Mouse (Mus musculus): Measurements from ENCODE around the gene Hoxa6. TPM values are rescaled to one million over a fixed set of nuclear protein-coding genes. Genes with fewer than 3 reads are reported as not detected.

Gene Hoxa6
- 0.64 TPM in 1 of 4 replicates, not detected in the others for total RNA-seq (2023; ENCODE audit: inconsistent age)

DNA sequence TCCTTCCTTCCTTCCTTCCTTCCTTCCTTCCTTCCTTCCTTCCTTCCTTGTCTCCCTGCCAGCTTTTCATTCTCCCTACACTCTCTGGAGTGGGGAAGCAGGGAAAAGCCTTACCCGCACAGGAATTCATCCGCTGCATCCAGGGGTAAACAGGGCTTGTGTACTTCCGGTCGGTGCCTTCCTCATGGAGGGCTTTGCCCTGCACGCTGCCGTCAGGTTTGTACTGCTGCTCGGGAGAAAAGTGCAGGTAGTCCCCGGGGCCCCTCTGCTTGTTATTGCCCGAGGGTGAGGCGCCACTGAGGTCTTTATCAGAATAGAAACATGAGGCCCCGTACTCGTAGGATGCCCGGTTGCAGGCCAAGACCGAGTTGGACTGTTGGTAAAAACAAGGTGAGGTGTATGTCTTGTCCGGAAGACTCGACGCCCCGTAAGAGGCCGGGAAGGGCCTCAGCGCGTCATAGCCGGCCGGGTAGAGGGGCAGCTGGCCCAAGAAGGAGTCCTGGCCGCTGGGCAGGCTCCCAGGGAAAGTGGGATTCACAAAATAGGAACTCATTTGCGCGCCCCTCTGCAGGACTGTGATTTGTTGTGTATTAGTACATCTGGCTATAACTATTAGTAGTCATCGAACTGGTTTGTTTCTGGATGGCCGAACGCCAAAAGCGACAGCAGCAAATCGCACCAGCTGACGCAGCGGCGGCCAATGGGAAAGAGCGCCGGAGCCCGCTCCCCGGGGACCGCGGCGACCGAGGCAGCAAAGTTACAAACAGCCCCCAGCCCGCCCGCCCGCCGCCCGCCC lies at the start of gene Hoxa6:
Gene Hoxa6, minus strand, starts transcription at position 651 of the 796 bp plus-strand sequence.

DNA sequence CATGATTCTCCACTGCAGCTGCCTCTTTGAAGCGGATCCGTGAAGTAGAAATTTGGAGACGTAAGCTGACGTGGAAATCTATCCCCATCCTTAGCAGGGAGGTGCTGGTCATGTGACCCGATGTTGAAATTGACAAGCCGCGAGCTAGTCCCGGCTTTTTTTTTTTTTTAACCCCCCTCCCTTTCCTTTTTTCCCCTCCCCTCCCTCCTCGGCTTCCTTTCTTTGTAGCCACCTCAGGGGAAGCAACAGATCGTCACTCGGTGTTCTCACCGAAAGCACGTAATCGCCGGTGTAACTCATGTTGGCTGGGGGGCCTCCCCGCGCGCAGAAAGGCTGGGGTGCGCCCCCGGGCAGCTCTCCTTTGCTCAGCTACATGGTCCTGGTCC lies 37.2 kb upstream of the Hoxa6 start, which contains the start of gene Hoxa11:
Gene Hoxa11, minus strand, starts transcription at position 54 of the 386 bp plus-strand sequence.

DNA sequence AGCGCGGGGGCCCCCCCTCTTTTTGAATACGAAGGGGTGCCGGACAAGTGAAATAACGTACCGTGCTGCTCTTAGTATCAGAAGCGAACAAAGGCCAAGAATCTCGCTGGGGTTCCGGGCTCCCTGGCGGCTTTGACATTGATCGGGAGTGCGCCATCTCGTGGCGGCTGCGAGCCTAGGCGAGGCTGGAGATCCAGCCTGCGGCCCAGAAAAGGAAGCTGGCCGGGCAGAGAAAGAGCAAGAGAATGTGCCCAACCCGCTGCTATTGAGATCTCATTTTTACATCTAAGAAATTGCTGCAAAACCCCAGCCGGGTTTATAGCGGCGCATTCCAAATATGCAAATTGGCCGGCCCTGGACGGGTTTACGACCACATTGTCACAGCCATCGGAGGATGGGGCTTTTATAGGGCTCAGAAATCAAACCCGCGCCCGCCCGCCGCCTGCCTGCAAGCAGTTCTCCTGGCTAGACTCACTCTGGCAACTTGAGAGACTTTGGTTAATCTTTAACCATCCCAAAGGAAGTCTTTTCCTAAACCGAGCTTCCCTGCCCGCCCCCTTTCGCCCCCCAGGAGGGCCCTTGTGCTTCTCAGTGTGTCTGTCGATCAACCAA lies 32.0 kb upstream of the Hoxa6 start, which contains the start of gene Hoxa10:
Gene Hoxa10, minus strand, starts transcription at position 466 of the 612 bp plus-strand sequence.

DNA sequence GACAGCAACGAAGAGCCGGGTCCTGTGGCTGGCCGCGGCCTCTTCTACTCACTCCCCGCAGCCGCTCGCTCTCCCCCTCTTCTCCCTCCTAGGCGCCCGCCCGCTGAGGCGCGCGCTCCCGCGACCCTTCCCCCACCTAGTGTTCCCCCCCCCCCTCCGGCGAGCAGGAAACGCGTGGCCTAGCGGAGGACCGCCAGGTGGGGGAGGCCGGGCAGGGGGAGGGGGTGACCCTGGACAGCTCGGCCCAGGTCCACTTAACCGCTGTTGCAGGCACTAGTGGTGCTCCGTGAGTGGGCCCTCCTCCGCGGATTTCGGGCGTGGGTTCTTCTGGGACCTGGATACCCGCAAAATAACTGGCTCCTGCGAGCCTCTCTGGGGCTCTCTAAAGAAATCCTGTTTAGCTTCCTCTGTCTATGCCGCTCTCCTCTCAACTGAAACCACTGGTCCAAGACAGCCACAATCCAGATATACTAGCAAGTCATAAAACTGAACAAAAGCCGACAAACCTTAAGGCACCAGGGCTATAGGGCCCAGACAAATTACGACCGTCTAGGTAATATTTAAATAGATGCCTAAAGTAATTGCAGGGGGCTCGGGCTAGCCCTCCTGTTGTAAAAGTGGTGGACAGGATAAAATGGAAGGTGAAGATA lies 22.1 kb upstream of the Hoxa6 start, which contains the start of gene Hoxa9:
Gene Hoxa9, minus strand, starts transcription at position 574 of the 650 bp plus-strand sequence.

DNA sequence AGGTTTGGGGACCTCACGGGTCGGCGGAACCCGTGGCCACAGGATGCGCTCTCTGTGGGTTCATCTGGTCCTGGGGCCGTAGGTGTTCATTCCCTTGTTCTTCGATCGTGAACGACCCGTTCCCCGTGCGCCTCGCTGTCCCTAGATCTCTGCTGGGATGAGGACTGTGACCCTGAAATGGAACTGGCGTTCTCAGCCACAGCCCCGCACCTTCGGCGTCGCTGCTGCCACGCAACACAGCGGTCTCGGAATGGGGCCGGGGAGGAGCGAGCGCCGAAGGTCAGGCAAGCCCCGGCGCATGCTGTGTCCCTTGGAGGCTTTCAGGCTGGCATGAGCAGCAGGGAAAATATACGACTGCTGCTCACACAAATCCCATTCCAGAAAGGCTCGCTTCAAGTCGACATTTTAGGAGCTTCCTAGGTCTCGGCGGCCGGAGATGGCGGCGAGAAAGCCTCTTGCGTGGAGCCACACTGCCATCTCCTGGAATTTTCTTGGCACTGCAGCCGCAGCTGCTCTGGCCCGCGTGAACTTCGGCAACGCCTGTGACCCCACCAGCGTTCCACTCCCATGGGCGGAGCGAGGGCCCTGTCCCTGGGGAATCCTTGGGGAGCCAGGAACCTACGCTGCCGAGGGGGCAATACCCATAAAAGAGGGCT lies 12.9 kb upstream of the Hoxa6 start, which contains the start of gene Hoxa7:
Gene Hoxa7, minus strand, starts transcription at position 518 of the 656 bp plus-strand sequence.

DNA sequence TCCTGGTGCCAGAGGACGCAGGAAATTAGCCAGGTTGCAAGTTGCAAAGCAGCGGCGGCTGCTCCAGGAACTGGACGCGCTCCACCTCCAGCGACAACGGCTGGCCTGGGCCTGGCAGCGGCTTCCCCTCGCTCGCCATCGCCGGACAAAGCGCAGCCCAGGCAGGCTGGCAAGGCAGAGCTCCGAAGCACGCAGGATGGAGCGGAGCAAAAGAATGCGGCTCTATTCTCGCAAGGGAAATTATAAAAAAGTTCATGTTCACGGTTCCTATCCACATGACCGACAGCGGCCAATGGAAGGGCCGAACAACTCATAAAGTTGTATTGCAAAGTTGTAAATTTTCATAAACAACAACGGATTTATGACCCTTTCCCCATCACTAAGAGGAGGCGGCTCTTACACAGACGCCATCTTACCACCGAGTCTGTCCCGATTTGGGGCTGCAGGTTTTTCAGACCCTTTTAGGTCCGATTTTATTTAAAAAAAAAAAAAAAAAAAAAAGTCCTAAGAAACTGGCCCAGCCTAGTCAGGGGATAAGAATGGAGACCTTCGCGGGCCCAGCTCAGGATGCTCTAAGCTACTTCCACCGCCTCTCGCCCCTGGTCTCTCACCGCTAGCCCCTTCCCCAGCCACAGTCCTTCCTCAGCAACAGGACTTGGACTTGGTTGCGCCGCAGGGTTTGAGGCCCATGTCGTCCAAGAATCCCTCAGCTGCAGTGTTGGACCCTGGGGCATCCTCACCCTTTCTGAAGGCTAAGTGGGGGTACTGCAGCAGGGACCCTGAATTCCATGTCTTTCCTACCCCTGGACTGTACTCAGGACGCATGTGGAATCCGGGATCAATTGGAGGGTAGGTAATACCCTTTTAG lies 4.8 kb upstream of the Hoxa6 start, which contains the start of the genes Hoxa3 and Gm28308:
Gene Hoxa3, minus strand, starts transcription at position 218 of the 868 bp plus-strand sequence.
Gene Gm28308, minus strand, starts transcription at position 221 of the 868 bp plus-strand sequence.

DNA sequence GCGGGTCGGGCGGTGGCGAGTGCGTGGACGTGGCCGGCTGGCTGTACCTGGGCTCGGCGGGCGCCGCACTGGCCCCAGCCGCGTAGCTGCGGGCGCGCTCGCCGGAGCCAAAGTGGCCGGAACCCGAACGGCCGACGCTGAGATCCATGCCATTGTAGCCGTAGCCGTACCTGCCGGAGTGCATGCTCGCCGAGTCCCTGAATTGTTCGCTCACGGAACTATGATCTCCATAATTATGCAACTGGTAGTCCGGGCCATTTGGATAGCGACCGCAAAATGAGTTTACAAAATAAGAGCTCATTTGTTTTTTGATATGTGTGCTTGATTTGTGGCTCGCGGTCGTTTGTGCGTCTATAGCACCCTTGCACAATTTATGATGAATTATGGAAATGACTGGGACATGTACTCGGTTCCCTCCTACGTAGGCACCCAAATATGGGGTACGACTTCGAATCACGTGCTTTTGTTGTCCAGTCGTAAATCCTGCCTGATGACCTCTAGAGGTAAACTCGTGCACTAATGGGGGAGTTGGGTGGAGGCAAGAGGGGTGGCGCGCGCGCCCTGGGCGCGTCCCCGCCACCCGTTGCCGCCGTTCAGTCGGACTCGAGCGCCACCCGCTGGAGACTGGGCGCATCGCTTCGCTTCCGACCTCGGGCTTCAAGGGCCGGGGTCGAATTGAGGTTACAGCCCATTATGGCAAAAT lies 4.3 kb downstream of the Hoxa6 start, which contains the start of gene Hoxa5:
Gene Hoxa5, minus strand, starts transcription at position 538 of the 703 bp plus-strand sequence.

DNA sequence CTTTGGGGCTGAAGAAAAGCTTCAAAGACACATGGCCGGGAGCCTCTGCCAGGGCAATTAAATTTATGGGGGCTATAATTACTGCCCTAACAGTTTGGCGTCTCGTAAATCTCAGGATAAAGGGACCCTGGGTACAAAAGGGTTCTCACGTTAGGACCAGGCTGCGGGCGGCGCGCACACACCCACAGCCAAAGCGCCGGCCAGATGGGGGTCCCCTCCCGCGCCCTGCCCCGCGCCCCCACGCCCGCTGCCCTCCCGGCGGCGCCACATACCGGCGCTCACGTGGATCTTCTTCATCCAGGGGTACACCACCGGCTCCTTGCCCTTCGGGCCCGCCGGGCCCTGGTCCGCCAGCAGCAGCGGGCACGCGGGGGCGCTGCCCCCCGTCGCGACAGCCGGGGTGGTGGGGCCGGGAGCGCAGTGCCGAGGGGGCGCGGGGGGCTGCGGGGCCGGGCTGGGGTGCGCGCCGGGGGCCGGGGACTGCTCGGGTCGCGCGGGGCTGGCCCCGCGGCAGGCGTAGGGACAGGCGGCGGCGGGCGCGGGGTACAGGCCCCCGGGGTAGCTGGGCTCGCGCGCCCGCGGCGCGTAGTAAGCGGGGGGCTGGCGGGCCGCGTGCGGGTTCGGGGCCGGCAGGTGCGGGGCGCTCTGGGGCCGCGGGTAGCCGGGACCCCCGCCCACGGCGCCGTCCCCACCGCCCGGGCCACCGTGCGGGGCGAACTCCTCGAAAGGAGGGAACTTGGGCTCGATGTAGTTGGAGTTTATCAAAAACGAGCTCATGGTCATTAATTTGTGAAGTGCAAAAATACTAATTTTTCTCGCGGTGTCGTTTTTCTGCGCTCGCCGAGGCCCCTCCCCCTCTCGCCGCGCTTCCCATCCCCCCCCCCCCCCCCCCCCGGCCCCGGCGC lies 17.4 kb downstream of the Hoxa6 start, which contains the start of gene Hoxa4:
Gene Hoxa4, minus strand, starts transcription at position 848 of the 905 bp plus-strand sequence.

DNA sequence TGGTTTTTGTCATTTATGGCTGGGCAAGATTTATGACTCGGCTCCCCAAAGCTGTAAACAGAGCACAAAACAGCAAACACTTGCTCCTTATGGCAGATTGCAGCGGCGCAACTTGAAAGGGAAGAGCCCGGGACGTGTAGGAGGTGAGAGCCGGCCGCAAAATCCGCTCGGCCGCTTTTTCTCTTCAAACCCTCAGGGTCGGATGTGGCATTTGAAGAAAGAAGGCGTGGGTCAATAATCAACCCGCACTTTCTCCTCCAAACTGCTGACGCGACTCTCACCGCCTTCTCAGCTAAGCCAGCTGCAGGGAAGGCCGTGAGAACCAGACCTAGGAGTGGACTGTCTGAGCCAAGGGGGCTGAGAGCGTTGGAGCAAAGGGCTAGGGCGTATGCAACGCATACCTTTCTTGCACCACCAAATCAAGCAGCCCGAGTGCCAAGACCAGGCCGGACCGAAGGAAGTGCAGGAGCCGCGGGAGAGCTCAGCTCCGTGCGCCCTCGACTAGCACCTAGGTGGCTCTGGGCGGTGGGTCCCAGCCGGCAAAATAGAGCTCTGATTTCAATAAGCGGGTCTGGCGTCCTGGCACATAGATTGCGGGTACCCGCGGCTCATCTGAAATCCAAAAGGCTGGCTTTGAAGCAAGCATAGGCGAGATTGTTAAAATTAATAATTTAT lies 31.3 kb downstream of the Hoxa6 start, which contains the start of gene 5730596B20Rik:
Gene 5730596B20Rik, plus strand, starts transcription at position 438 of the 675 bp plus-strand sequence.

DNA sequence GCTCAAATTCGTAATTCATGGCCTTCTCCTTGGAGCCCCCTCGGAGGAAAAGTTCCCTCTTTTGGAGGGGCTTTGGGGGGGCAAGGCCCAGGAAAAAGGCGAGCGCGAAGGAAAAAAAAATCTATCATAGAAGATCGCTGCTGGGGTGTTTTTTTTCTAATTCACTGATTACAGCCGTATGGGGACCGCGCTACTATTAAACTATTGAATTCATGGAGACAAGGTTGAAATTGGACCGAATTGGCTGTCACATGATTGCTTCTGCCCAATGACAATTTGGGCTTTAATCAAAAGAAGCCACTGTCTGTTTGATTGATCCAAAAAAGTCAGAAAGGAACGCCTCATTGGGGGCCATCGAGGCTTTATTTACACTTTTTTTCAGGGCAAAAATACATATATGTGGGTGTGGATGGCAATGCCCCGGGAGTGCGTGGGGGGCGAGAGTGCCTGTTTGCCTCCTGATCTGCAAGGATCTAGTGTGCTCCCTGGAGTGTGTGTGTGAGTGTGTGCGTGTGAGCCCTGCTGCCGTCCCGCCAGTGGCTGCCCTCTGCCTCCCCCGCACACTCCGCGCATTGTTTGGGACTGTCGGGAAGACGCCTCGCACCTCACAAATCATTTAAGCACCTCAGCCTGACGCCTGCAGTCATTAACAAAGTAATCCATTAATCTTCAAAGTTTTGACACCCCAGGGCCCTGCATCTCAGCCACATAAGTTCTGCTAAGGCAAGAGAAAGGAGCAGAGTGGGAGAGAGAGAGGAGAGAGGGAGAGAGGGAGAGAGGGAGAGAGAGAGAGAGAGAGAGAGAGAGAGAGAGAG lies 43.7 kb downstream of the Hoxa6 start, which contains the start of gene Hoxa2:
Gene Hoxa2, minus strand, starts transcription at position 206 of the 815 bp plus-strand sequence.

DNA sequence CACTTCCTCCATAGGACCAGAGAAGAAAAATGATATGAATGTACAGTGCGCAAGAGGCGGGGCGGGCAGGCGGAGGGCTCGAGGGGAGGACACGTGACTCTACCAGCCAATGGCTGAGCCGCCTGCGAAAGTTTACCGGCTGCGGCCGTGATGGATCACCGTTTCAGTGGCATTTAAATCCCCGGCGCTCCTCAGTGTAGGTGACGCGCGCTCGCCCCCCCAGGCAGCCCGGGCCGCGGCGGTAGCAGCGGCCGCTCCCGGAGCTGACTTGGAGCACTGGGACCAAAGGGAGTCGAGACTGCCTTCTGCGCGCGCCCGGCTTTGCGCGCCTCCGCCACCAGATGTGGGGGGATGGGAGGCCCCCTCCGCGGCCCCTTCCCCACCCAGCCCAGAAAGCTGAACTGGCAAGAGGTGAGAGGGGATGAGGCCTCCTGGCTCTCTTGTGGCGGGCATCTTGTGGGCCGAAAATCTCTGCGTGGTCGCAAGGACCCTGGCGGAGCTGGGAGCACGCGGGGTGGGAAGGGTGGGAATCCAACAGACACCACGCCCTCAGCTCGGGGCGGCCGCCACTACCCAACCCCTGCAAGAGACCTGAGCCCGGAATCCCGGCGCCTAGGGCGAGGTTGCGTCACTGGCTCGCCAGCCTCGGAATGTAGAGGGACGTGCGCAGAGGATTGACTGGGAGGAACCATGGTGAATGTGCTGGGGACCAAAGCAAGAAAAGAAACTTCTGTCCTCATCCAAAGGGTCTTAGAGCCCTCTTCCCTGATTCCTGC lies 50.1 kb downstream of the Hoxa6 start, which contains the start of gene Hoxa1:
Gene Hoxa1, minus strand, starts transcription at position 42 of the 776 bp plus-strand sequence.

Other genes with a start within 250 kb of the Hoxa6 start
- 40.7 to 48.9 TPM (median 44.1 TPM) in 4 replicates for gene Skap2, start 196.2 kb downstream of the Hoxa6 start, total RNA-seq (2023; ENCODE audit: inconsistent age)
- gene Hoxa1, start 50.4 kb downstream of the Hoxa6 start, total RNA-seq (2023; ENCODE audit: inconsistent age): not detected in 4 replicates
- gene Hoxa2, start 43.9 kb downstream of the Hoxa6 start, total RNA-seq (2023; ENCODE audit: inconsistent age): not detected in 4 replicates
- gene 5730596B20Rik, start 31.2 kb downstream of the Hoxa6 start, total RNA-seq (2023; ENCODE audit: inconsistent age): not detected in 4 replicates
- gene Hoxa4, start 17.0 kb downstream of the Hoxa6 start, total RNA-seq (2023; ENCODE audit: inconsistent age): not detected in 4 replicates
- gene Hoxa5, start 4.1 kb downstream of the Hoxa6 start, total RNA-seq (2023; ENCODE audit: inconsistent age): not detected in 4 replicates
- 0.18 TPM in 1 of 4 replicates, not detected in the others for gene Hoxa3, start 4.6 kb upstream of the Hoxa6 start, total RNA-seq (2023; ENCODE audit: inconsistent age)
- gene Gm28308, start 4.6 kb upstream of the Hoxa6 start, total RNA-seq (2023; ENCODE audit: inconsistent age): not detected in 4 replicates
- not detected in 4 replicates for gene Hoxa7, start 13.1 kb upstream of the Hoxa6 start, total RNA-seq (2023; ENCODE audit: inconsistent age)
- gene Hoxa9, start 22.4 kb upstream of the Hoxa6 start, total RNA-seq (2023; ENCODE audit: inconsistent age): not detected in 4 replicates
- gene Hoxa10, start 32.1 kb upstream of the Hoxa6 start, total RNA-seq (2023; ENCODE audit: inconsistent age): not detected in 4 replicates
- not detected in 4 replicates for gene Hoxa11, start 37.1 kb upstream of the Hoxa6 start, total RNA-seq (2023; ENCODE audit: inconsistent age)
- gene Hoxa13, start 52.2 kb upstream of the Hoxa6 start, total RNA-seq (2023; ENCODE audit: inconsistent age): not detected in 4 replicates
- not detected in 4 replicates for gene Evx1, start 104.8 kb upstream of the Hoxa6 start, total RNA-seq (2023; ENCODE audit: inconsistent age)